Mouse (Mus musculus): ENCODE results near the gene Gm28038.

Gene Gm28038

DNA sequence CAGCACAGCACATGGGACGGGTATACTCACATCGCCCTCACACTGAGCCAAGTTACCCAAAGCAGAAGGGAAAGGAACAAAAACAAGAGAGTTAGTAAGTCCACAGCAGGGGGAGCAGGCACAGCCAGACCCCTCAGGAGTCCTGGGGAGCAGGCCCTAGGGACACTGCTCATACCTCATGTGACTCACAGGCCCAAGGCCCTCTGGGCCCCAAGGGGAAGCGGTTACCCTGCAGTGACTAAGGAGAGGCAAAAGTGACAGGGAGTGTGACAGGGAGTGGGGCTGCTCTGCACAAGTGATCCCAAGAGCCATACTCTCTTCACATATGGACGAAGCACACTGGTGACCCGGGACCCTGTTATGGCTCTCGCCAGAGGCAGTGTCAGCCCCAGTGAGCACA lies 68.4 kb downstream of the Gm28038 start:
- DNase-seq (ENCODE audit: low spot score in 2 of 2) = no peak
